ENCODE assay signal across 8 mouse cellular contexts in genomic region chr4:32530921-32531846, GRCm38 (mm10).
DNase-seq lines count a peak whose midpoint lies in the region; ATAC-seq and TF ChIP-seq lines count a peak whose summit lies in the region.

No protein-coding gene starts in this region.

- 33% methylated on average over 28 of the region's 28 CpGs for WGBS in heart, adult 2 months
- 12% methylated on average over 28 of the region's 28 CpGs for WGBS in limb, embryonic 12.5 days
- 11% methylated on average over 28 of the region's 28 CpGs for WGBS in neural tube, embryonic 12.5 days

- H3K4me1 ChIP-seq in heart, adult 2 months (ENCODE audit: control insufficient read depth, insufficient read depth, low read length) = peaks cover 1% of the 10 kb centered on the region; the same call in 1 of the 2 replicates
- H3K4me1 ChIP-seq in limb, embryonic 12.5 days (replicated peaks) = peaks cover 71% of the 10 kb centered on the region
- H3K4me1 ChIP-seq in neural tube, embryonic 12.5 days = peaks cover 64% of the 10 kb centered on the region

- H3K4me2 ChIP-seq in limb, embryonic 12.5 days = peak overlapping the region; percentile 56
- H3K4me2 ChIP-seq in neural tube, embryonic 12.5 days (replicated peaks) = peak overlapping the region; percentile 55

- intact Hi-C loops in heart, adult 2 months (cut with DNase I) = loop anchor here (10.0 kb wide), 1 partner anchor 146 kb away; no protein-coding TSS in a partner anchor

- TF ChIP-seq EP300 in heart, adult 2 months (IDR thresholded peaks at IDR 0.05; ENCODE audit: insufficient read depth, low read depth, low read length) = no peak

- H3K9me3 ChIP-seq in limb, embryonic 12.5 days = no peaks in the 10 kb centered on the region
- no peaks in the 10 kb centered on the region for H3K9me3 ChIP-seq in neural tube, embryonic 12.5 days

- peak overlapping the region; percentile 37 for H3K4me3 ChIP-seq in heart, adult 2 months
- H3K4me3 ChIP-seq in limb, embryonic 12.5 days (replicated peaks) = peak overlapping the region; percentile 12
- H3K4me3 ChIP-seq in neural tube, embryonic 12.5 days = peak overlapping the region; percentile 7; the same call in 1 of the 2 replicates

- ATAC-seq in limb, embryonic 12.5 days (ENCODE audit: insufficient number of reproducible peaks, insufficient read depth, low FRiP score, low TSS enrichment, low read depth) = peak; percentile 73
- ATAC-seq in neural tube, embryonic 12.5 days (ENCODE audit: low FRiP score, low read depth) = peak; percentile 87

- H3K27ac ChIP-seq in heart, adult 2 months = peak overlapping the region; percentile 3; the same call in 1 of the 2 replicates
- peak overlapping the region; percentile 54 for H3K27ac ChIP-seq in limb, embryonic 12.5 days
- H3K27ac ChIP-seq in neural tube, embryonic 12.5 days = peak overlapping the region; percentile 77

- no peaks in the 10 kb centered on the region for H3K79me2 ChIP-seq in heart, adult 2 months (replicated peaks; ENCODE audit: control insufficient read depth, insufficient read depth, low read length)

- H3K9ac ChIP-seq in heart, adult 2 months (ENCODE audit: low read depth, low read length) = no peak overlapping the region
- H3K9ac ChIP-seq in limb, embryonic 12.5 days (replicated peaks) = peak overlapping the region; percentile 18; the same call in 1 of the 2 replicates
- peak overlapping the region; percentile 35; the same call in 1 of the 2 replicates for H3K9ac ChIP-seq in neural tube, embryonic 12.5 days

- no peak for TF ChIP-seq CTCF in heart, adult 2 months (IDR thresholded peaks at IDR 0.05)

- H3K36me3 ChIP-seq in heart, adult 2 months (ENCODE audit: control insufficient read depth, insufficient read depth, low read length) = no peaks in the 10 kb centered on the region
- H3K36me3 ChIP-seq in limb, embryonic 12.5 days = no peaks in the 10 kb centered on the region
- no peaks in the 10 kb centered on the region for H3K36me3 ChIP-seq in neural tube, embryonic 12.5 days

- TF ChIP-seq POLR2A in heart, adult 2 months (IDR thresholded peaks at IDR 0.05; ENCODE audit: insufficient read depth, low read depth, low read length) = no peak

- no peaks in the 10 kb centered on the region for H3K27me3 ChIP-seq in heart, adult 2 months (ENCODE audit: control insufficient read depth, insufficient read depth, low read length)
- H3K27me3 ChIP-seq in limb, embryonic 12.5 days = no peaks in the 10 kb centered on the region
- no peaks in the 10 kb centered on the region for H3K27me3 ChIP-seq in neural tube, embryonic 12.5 days (replicated peaks)

- peak; percentile 53 for DNase-seq in adrenal gland, adult 2 months
- no peak for DNase-seq in adrenal gland, adult 18-20 months (ENCODE audit: low spot score in 2 of 2)
- peak; percentile 85 for DNase-seq in embryo, embryonic 11 days
- DNase-seq in heart, adult 2 months = peak; percentile 58 to 59
- DNase-seq in kidney, adult 18-20 months = peak; percentile 37
- no peak for DNase-seq in spleen, adult 18-20 months

Comparison
In these comparisons a context has a peak if more than half of its experiments do, and no peak if none do; other contexts are left out.
1. DNase-seq: peak in adrenal gland, adult 2 months (single experiment), embryo, embryonic 11 days (single experiment), heart, adult 2 months (2 of 2) and kidney, adult 18-20 months (single experiment); none in adrenal gland, adult 18-20 months (0 of 2) and spleen, adult 18-20 months (0 of 2).
2. H3K27ac ChIP-seq: peak in every context shown above with its lines; median percentile 77 in neural tube, embryonic 12.5 days; 54 in limb, embryonic 12.5 days; 3 in heart, adult 2 months.
3. Peak in every context shown above with its lines, with median percentiles within 50 percentile points of each other: H3K4me3 ChIP-seq.